Mouse (Mus musculus) CH12.LX (cell line): ENCODE data around the gene Celf2. TPM values are rescaled to one million over a fixed set of nuclear protein-coding genes. Genes with fewer than 3 reads are reported as not detected.

Experiments used
- DNase-seq: peaks from one replicate; pipeline ENCODE4 v3.0.0-alpha.2; 2013; ENCODE audit errors: extremely low read depth
- H3K27ac ChIP-seq: 2 replicates; pipeline ENCODE4 v1.5.1; 2012; ENCODE audit warnings: low read depth, mild to moderate bottlenecking, control low read depth, moderate library complexity; ENCODE audit not compliant: insufficient read depth
- H3K27me3 ChIP-seq: replicated peaks from 2 replicates; pipeline ENCODE3; 2012; ENCODE audit warnings: inconsistent platforms
- H3K36me3 ChIP-seq, 2 experiments: replicated peaks in 1 of 2; 2 replicates each; pipeline versions ENCODE3 to v1.6.1; 2012; ENCODE audit warnings: inconsistent platforms in 1 of 2, low read length in 1 of 2, mild to moderate bottlenecking in 1 of 2, mixed read lengths in 1 of 2, moderate library complexity in 1 of 2; ENCODE audit not compliant: control insufficient read depth in 1 of 2, insufficient read depth in 1 of 2
- H3K4me1 ChIP-seq, 2 experiments: 2 replicates each; pipeline ENCODE4 v1.6.1; 2012; ENCODE audit warnings: inconsistent platforms in 1 of 2, moderate library complexity in 1 of 2; ENCODE audit not compliant: insufficient read depth in 2 of 2, control insufficient read depth in 1 of 2
- H3K4me2 ChIP-seq: 2 replicates; pipeline ENCODE4 v1.6.1; 2012; ENCODE audit warnings: low read depth, mild to moderate bottlenecking, control low read depth; ENCODE audit not compliant: poor library complexity, insufficient read depth, severe bottlenecking
- H3K4me3 ChIP-seq, 3 experiments: fragments of 150-350 bp in 1 of 3; sonication (generic) in 1 of 3; replicated peaks in 1 of 3; 2 replicates each; pipeline versions ENCODE3 to v1.5.1; 2011 to 2012; ENCODE audit warnings: low read depth in 2 of 3, low read length in 2 of 3, mild to moderate bottlenecking in 2 of 3, moderate library complexity in 2 of 3, control low read depth in 1 of 3, improper control_type of control experiment in 1 of 3, inconsistent platforms in 1 of 3, mixed read lengths in 1 of 3; ENCODE audit not compliant: poor library complexity in 1 of 3
- H3K79me2 ChIP-seq: replicated peaks from 2 replicates; pipeline ENCODE4 v1.6.1; 2012; ENCODE audit warnings: mild to moderate bottlenecking, moderate library complexity; ENCODE audit not compliant: control insufficient read depth, poor library complexity, insufficient read depth, severe bottlenecking; ENCODE audit errors: extremely low read depth
- H3K9ac ChIP-seq: 2 replicates; pipeline ENCODE4 v1.6.1; 2012; ENCODE audit warnings: low read depth, mild to moderate bottlenecking, control low read depth, moderate library complexity; ENCODE audit not compliant: insufficient read depth
- H3K9me3 ChIP-seq: replicated peaks from 2 replicates; pipeline ENCODE3; 2012; ENCODE audit warnings: low read length, inconsistent platforms, mixed read lengths
- BHLHE40 ChIP-seq: IDR thresholded peaks from 2 replicates; pipeline ENCODE4 v1.6.1; 2011; ENCODE audit warnings: mild to moderate bottlenecking, low read depth, low read length, improper control_type of control experiment
- CHD1 ChIP-seq: IDR thresholded peaks from 2 replicates; pipeline ENCODE4 v1.6.1; 2012; ENCODE audit warnings: low read depth, low read length, improper control_type of control experiment, inconsistent platforms
- CHD2 ChIP-seq: IDR thresholded peaks from 2 replicates; pipeline ENCODE4 v1.6.1; 2011; ENCODE audit warnings: low read length, improper control_type of control experiment
- E2F4 ChIP-seq: IDR thresholded peaks from 2 replicates; pipeline ENCODE4 v1.6.1; 2011; ENCODE audit warnings: low read depth, low read length, improper control_type of control experiment; ENCODE audit not compliant: insufficient replicate concordance
- ELF1 ChIP-seq: IDR thresholded peaks from 2 replicates; pipeline ENCODE4 v1.6.1; 2014; ENCODE audit warnings: low read depth, mild to moderate bottlenecking, inconsistent platforms, low read length, improper control_type of control experiment
- EP300 ChIP-seq: IDR thresholded peaks from 2 replicates; pipeline ENCODE4 v1.6.1; 2011; ENCODE audit warnings: low read length, improper control_type of control experiment
- HCFC1 ChIP-seq: IDR thresholded peaks from 2 replicates; pipeline ENCODE4 v1.6.1; 2012; ENCODE audit warnings: low read depth, mild to moderate bottlenecking, inconsistent platforms, low read length, improper control_type of control experiment
- MAFK ChIP-seq: IDR thresholded peaks from 2 replicates; pipeline ENCODE4 v1.6.1; 2011; ENCODE audit warnings: low read length, improper control_type of control experiment; ENCODE audit not compliant: insufficient replicate concordance
- MAX ChIP-seq: IDR thresholded peaks from 2 replicates; pipeline ENCODE4 v1.6.1; 2011; ENCODE audit warnings: low read length, improper control_type of control experiment
- MEF2A ChIP-seq: IDR thresholded peaks from 2 replicates; pipeline ENCODE4 v1.6.1; 2014; ENCODE audit warnings: low read depth, mild to moderate bottlenecking, inconsistent platforms, low read length, improper control_type of control experiment, borderline replicate concordance
- MYC ChIP-seq: IDR thresholded peaks from 2 replicates; pipeline ENCODE4 v1.6.1; 2011; ENCODE audit warnings: low read depth, mild to moderate bottlenecking, improper control_type of control experiment, low read length
- NELFE ChIP-seq: IDR thresholded peaks from 2 replicates; pipeline ENCODE4 v1.6.1; 2011; ENCODE audit warnings: low read depth, low read length, improper control_type of control experiment
- NRF1 ChIP-seq: IDR thresholded peaks from 2 replicates; pipeline ENCODE4 v1.6.1; 2014; ENCODE audit warnings: low read depth, mild to moderate bottlenecking, inconsistent platforms, low read length, improper control_type of control experiment, moderate library complexity
- POLR2A ChIP-seq: IDR thresholded peaks from 2 replicates; pipeline ENCODE4 v1.6.1; 2011; ENCODE audit warnings: low read depth, mild to moderate bottlenecking, improper control_type of control experiment, low read length
- RAD21 ChIP-seq: IDR thresholded peaks from 2 replicates; pipeline ENCODE4 v1.6.1; 2011; ENCODE audit warnings: low read depth, mild to moderate bottlenecking, low read length, improper control_type of control experiment, moderate library complexity
- RCOR1 ChIP-seq: conservative IDR thresholded peaks from 2 replicates; pipeline ENCODE4 v1.6.1; 2012; ENCODE audit warnings: low read depth, mild to moderate bottlenecking, inconsistent platforms, low read length, improper control_type of control experiment
- SIN3A ChIP-seq: IDR thresholded peaks from 2 replicates; pipeline ENCODE4 v1.6.1; 2012; ENCODE audit warnings: low read length, improper control_type of control experiment, inconsistent platforms
- SMC3 ChIP-seq: IDR thresholded peaks from 2 replicates; pipeline ENCODE4 v1.6.1; 2011; ENCODE audit warnings: low read depth, low read length, improper control_type of control experiment
- USF2 ChIP-seq: conservative IDR thresholded peaks from 2 replicates; pipeline ENCODE4 v1.6.1; 2011; ENCODE audit warnings: low read depth, low read length, improper control_type of control experiment
- dilution Hi-C: fragments of 300-500 bp; cut with MboI; formaldehyde crosslinking; loops from 2 replicates; pipeline ENCODE4 v1.14.3; 2020; ENCODE audit warnings: low sequenced_read_pairs; ENCODE audit not compliant: extremely low pct_unique_long_range_greater_than_20kb, extremely low pct_ligation_motif_present
- in situ Hi-C: fragments of 300-500 bp; cut with MboI; formaldehyde crosslinking; loops from 3 replicates; pipeline ENCODE4 v1.14.3; 2019; ENCODE audit warnings: low sequenced_read_pairs, low pct_ligation_motif_present, low pct_unique_long_range_greater_than_20kb, mixed read lengths
- polyA plus RNA-seq: library from polyadenylated mRNA; unstranded; fragments of >175 nt; gene quantifications from 2 replicates; pipeline ENCODE4 v1.2.1, GENCODE M21; 2012; ENCODE audit warnings: low read depth; ENCODE audit not compliant: insufficient read length
- total RNA-seq, 2 experiments: library from RNA; depleted of rRNA; stranded (reverse); fragments of 300-350 nt in 1 of 2; fragments of >200 nt in 1 of 2; gene quantifications; 2 replicates each; pipeline ENCODE4 v1.2.3; 2012 to 2014

The Celf2 gene
- total and polyA plus RNA-seq, 3 experiments: 51.0 to 143 (median 103) TPM

- in situ Hi-C loops: no loop called here
- Histone ChIP-seq H3K4me1 (peaks cover 0 to 2% of the 10 kb centered on the region in 2 experiments; a peak in 1 of 4 replicates), H3K9ac (peak overlapping the region; percentile 36), H3K79me2 (no peaks in the 10 kb centered on the region), H3K27me3 (peaks cover 11% of the 10 kb centered on the region), H3K9me3 (no peaks in the 10 kb centered on the region), H3K4me2 (peak overlapping the region; percentile 94), H3K27ac (no peak overlapping the region), H3K36me3 (no peaks in the 10 kb centered on the region), H3K4me3 (peak overlapping the region; percentile 40 to 73 (median 70))
- dilution Hi-C loops: no loop called here
- no peak for DNase-seq
- no peak for TF ChIP-seq RAD21
- TF ChIP-seq EP300: no peak
- no peak for TF ChIP-seq NRF1
- no peak for TF ChIP-seq USF2
- no peak for TF ChIP-seq POLR2A
- TF ChIP-seq ELF1: no peak
- TF ChIP-seq MAX: no peak
- TF ChIP-seq HCFC1: no peak
- no peak for TF ChIP-seq MEF2A
- TF ChIP-seq SMC3: no peak
- TF ChIP-seq MAFK: no peak
These were observed 637.9 kb downstream of the Celf2 start for GRCm38 (mm10) chr2:6871281-6872130.

DNA sequence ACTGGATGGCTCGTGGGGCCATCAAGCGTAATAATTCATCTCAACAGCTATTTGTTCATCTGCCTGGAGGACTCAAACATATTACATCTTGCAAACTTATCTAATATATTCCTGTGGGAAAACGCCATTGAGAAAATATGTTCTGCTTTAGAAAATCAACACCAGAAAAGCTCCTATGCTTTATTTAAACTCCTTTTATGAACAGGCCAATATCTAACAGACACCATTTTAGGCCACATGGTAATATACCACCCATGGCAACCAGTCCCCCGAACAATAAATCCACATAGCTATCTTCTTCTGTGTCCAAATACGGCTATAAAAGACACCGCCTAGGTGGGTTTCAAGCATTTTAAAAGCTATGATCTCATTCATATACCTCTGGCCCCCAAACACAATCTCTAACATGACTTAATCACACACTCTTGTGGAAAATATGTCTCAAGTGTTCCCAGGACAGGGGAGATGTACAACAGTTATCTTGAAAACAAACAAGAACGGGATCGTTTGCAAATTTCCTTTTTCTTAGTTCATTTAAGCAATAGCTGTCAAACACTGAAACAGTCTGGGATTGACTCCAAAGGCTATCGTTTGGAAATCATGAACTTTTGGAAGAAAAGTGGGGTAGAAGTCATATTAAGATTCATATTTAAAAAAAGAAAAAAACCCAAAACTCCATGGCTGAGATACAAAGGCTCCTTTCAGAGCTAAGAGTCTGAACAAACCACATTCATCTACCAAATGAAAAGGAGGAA lies 639.2 kb downstream of the Celf2 start:
- no peak overlapping the region for H3K27ac ChIP-seq
- TF ChIP-seq MYC: no peak
- no peak for TF ChIP-seq NELFE
- TF ChIP-seq USF2: no peak
- TF ChIP-seq E2F4: no peak
- no peak for TF ChIP-seq BHLHE40
- TF ChIP-seq RCOR1: no peak
- no peak for TF ChIP-seq SIN3A
- no peak for TF ChIP-seq CHD2
- TF ChIP-seq CHD1: no peak
- dilution Hi-C loops (no loop called here), in situ Hi-C loops (no loop called here)
- H3K27me3 ChIP-seq: peaks cover 11% of the 10 kb centered on the region
- peaks cover 0 to 7% of the 10 kb centered on the region in 2 experiments; a peak in 2 of 4 replicates for H3K4me1 ChIP-seq
- no peak overlapping the region for H3K4me2 ChIP-seq
- H3K9ac ChIP-seq: no peak overlapping the region
- DNase-seq: no peak
- H3K36me3 ChIP-seq: no peaks in the 10 kb centered on the region
- no peak overlapping the region for H3K4me3 ChIP-seq
- no peaks in the 10 kb centered on the region for H3K79me2 ChIP-seq
- H3K9me3 ChIP-seq: no peaks in the 10 kb centered on the region
